ENCODE assay signal across 11 mouse cellular contexts in genomic region chr14:30559321-30559850, GRCm38 (mm10). TPM values are rescaled to one million over a fixed set of nuclear protein-coding genes. Genes with fewer than 3 reads are reported as not detected.
DNase-seq lines count a peak whose midpoint lies in the region; ATAC-seq and TF ChIP-seq lines count a peak whose summit lies in the region.
"Had no signal": no experiment of that assay in that cellular context is flagged by ENCODE, and none has a peak within 500 bp of the region (broad histone marks: within the 10 kb centered on the region; RNA-seq: fewer than 3 reads in every experiment).

No protein-coding gene starts in this region.

- H3K9ac ChIP-seq in hindbrain, postnatal 0 days (replicated peaks; ENCODE audit: low read length), result no peak overlapping the region
- no peak overlapping the region for H3K9ac ChIP-seq in hindbrain, embryonic 12.5 days
- no peak overlapping the region for H3K9ac ChIP-seq in midbrain, embryonic 15.5 days
- H3K9ac ChIP-seq: forebrain, embryonic 15.5 days had no signal

- H3K27ac ChIP-seq in hindbrain, postnatal 0 days, result 0 out of 2 replicates have a peak overlapping the region, but pooled peaks have one; percentile 2
- H3K27ac ChIP-seq in hindbrain, embryonic 12.5 days, result no peak overlapping the region
- no peak overlapping the region for H3K27ac ChIP-seq in midbrain, embryonic 15.5 days
- H3K27ac ChIP-seq: forebrain, embryonic 15.5 days; macrophage had no signal

- H3K4me2 ChIP-seq in hindbrain, postnatal 0 days (ENCODE audit: low read depth, low read length), result no peak overlapping the region
- no peak overlapping the region for H3K4me2 ChIP-seq in hindbrain, embryonic 12.5 days (replicated peaks)
- H3K4me2 ChIP-seq in midbrain, embryonic 15.5 days, result no peak overlapping the region
- H3K4me2 ChIP-seq: forebrain, embryonic 15.5 days; heart, embryonic 11.5 days had no signal

- peaks cover 6% of the 10 kb centered on the region; the same call in 1 of the 2 replicates for H3K4me1 ChIP-seq in hindbrain, postnatal 0 days (ENCODE audit: insufficient read depth, low read length)
- H3K4me1 ChIP-seq in hindbrain, embryonic 12.5 days, result no peaks in the 10 kb centered on the region; the same call in 1 of the 2 replicates
- peaks cover 16% of the 10 kb centered on the region; the same call in 1 of the 2 replicates for H3K4me1 ChIP-seq in midbrain, embryonic 15.5 days

- ATAC-seq in hindbrain, postnatal 0 days, result no peak
- ATAC-seq in hindbrain, embryonic 12.5 days (ENCODE audit: low FRiP score), result no peak
- no peak for ATAC-seq in midbrain, embryonic 15.5 days (replicated peaks)
- ATAC-seq: forebrain, embryonic 15.5 days had no signal

- H3K4me3 ChIP-seq in hindbrain, postnatal 0 days (ENCODE audit: low read length), result no peak overlapping the region
- no peak overlapping the region for H3K4me3 ChIP-seq in hindbrain, embryonic 12.5 days
- no peak overlapping the region for H3K4me3 ChIP-seq in midbrain, embryonic 15.5 days
- H3K4me3 ChIP-seq: forebrain, embryonic 15.5 days had no signal

- H3K36me3 ChIP-seq in hindbrain, postnatal 0 days (ENCODE audit: insufficient read depth, low read length), result peaks cover 14% of the 10 kb centered on the region; the same call in 1 of the 2 replicates
- H3K36me3 ChIP-seq in hindbrain, embryonic 12.5 days, result peaks cover 56% of the 10 kb centered on the region
- peaks cover 14% of the 10 kb centered on the region; the same call in 1 of the 2 replicates for H3K36me3 ChIP-seq in midbrain, embryonic 15.5 days (replicated peaks)

- peak; percentile 36 for DNase-seq in hindbrain, postnatal 0 days (ENCODE audit: low spot score)
- DNase-seq in MN1 (ENCODE audit: low spot score), result peak; percentile 53
- peak; percentile 71 to 78 for DNase-seq in cerebellum, postnatal 14 days
- peak; percentile 78 for DNase-seq in kidney, postnatal 10 days
- DNase-seq in retina, embryonic 14.5 days (ENCODE audit: low spot score), result no peak
- DNase-seq in urinary bladder, adult 2 months (ENCODE audit: low spot score), result no peak

- no peaks in the 10 kb centered on the region for H3K9me3 ChIP-seq in hindbrain, postnatal 0 days (ENCODE audit: low read length)
- no peaks in the 10 kb centered on the region for H3K9me3 ChIP-seq in hindbrain, embryonic 12.5 days (replicated peaks)
- H3K9me3 ChIP-seq in midbrain, embryonic 15.5 days, result no peaks in the 10 kb centered on the region
- H3K9me3 ChIP-seq: forebrain, embryonic 15.5 days had no signal

- TF ChIP-seq CTCF in hindbrain, postnatal 0 days (IDR thresholded peaks at IDR 0.05; ENCODE audit: low read depth), result no peak

- WGBS in hindbrain, postnatal 0 days, result 68% methylated on average over 17 of the region's 17 CpGs
- 86% methylated on average over 17 of the region's 17 CpGs for WGBS in hindbrain, embryonic 12.5 days
- WGBS in midbrain, embryonic 15.5 days, result 83% methylated on average over 17 of the region's 17 CpGs

- no peaks in the 10 kb centered on the region for H3K27me3 ChIP-seq in hindbrain, postnatal 0 days (ENCODE audit: insufficient read depth, low read length)
- H3K27me3 ChIP-seq in hindbrain, embryonic 12.5 days, result no peaks in the 10 kb centered on the region
- no peaks in the 10 kb centered on the region for H3K27me3 ChIP-seq in midbrain, embryonic 15.5 days (replicated peaks)
- H3K27me3 ChIP-seq: forebrain, embryonic 15.5 days had no signal

RNA-seq across cellular contexts. Expression of gene Tkt, which starts 11.2 kb away (rescaled TPM):
- total RNA-seq in hindbrain, postnatal 0 days (2014; rRNA removed), result 388 and 429 TPM in 2 replicates
- 248 and 258 TPM in 2 replicates for polyA plus RNA-seq in hindbrain, postnatal 0 days (2015; fragmentation: Nextera tagmentation; extraction: Ambion mirVana)
- 210 and 216 TPM in 2 replicates for polyA plus RNA-seq in hindbrain, embryonic 12.5 days (2016; fragmentation: Nextera tagmentation; extraction: Ambion mirVana)
- 262 and 279 TPM in 2 replicates for polyA plus RNA-seq in midbrain, embryonic 15.5 days (2015; fragmentation: Nextera tagmentation; extraction: Ambion mirVana)
- polyA plus RNA-seq in urinary bladder, adult 2 months (2012; rRNA removed), result 137 and 145 TPM in 2 replicates

Comparison
In these comparisons a context has a peak if more than half of its experiments do, and no peak if none do; other contexts are left out.
1. DNase-seq: peak in hindbrain, postnatal 0 days (single experiment), MN1 (single experiment), cerebellum, postnatal 14 days (2 of 2) and kidney, postnatal 10 days (single experiment); none in retina, embryonic 14.5 days (single experiment) and urinary bladder, adult 2 months (single experiment).